Mouse (Mus musculus) lung, adult 2 months (tissue): Measurements from ENCODE around the gene Ing2.

Source experiments
- CTCF ChIP-seq: fragments of 200-500 bp; IDR thresholded peaks from 2 replicates; pipeline ENCODE4 v1.5.1; 2011; ENCODE audit warnings: mild to moderate bottlenecking, low read length, control low read depth; ENCODE audit not compliant: insufficient read depth
- POLR2A ChIP-seq: fragments of 200-500 bp; IDR thresholded peaks from 2 replicates; pipeline ENCODE4 v1.6.1; 2011; ENCODE audit warnings: low read depth, mild to moderate bottlenecking, control low read depth, low read length, borderline replicate concordance; ENCODE audit errors: extremely low read depth

- TF ChIP-seq CTCF (no peak), POLR2A (no peak)
Measured at GRCm38 (mm10) chr8:47664231-47664785, 11.0 kb downstream of the Ing2 start.
